Mouse (Mus musculus) liver, embryonic 16.5 days (tissue): ENCODE measurements around the gene Ttpal. TPM values are rescaled to one million over a fixed set of nuclear protein-coding genes. Genes with fewer than 3 reads are reported as not detected.
A peak's percentile ranks its signal among the peaks of the same experiment; 100 is the strongest.

Experiments
- ATAC-seq: fragments of 200-750 bp; cut with Nextera tagmentation; 2 replicates; pipeline ENCODE4 v1.8.0; 2017; ENCODE audit warnings: low read depth, mild to moderate bottlenecking, moderate number of reproducible peaks, moderate library complexity
- H3K27ac ChIP-seq: fragments of 300-500 bp; sonication (generic); 2 replicates; pipeline ENCODE4 v1.5.1; 2014; ENCODE audit warnings: mild to moderate bottlenecking, low read length
- H3K27me3 ChIP-seq: fragments of 300-500 bp; sonication (generic); 2 replicates; pipeline ENCODE4 v1.6.1; 2014; ENCODE audit warnings: low read depth, low read length, mixed read lengths; ENCODE audit not compliant: control insufficient read depth, insufficient read depth
- H3K36me3 ChIP-seq: fragments of 300-500 bp; sonication (generic); 2 replicates; pipeline ENCODE4 v1.6.1; 2014; ENCODE audit warnings: mild to moderate bottlenecking; ENCODE audit not compliant: control insufficient read depth, insufficient read depth
- H3K4me1 ChIP-seq: fragments of 300-500 bp; sonication (generic); 2 replicates; pipeline ENCODE4 v1.6.1; 2014; ENCODE audit warnings: low read depth, low read length, mixed read lengths; ENCODE audit not compliant: control insufficient read depth
- H3K4me2 ChIP-seq: fragments of 300-500 bp; sonication (generic); 2 replicates; pipeline ENCODE4 v1.6.1; 2014; ENCODE audit warnings: low read depth, low read length, mixed read lengths
- H3K4me3 ChIP-seq: fragments of 300-500 bp; sonication (generic); 2 replicates; pipeline ENCODE4 v1.5.1; 2014; ENCODE audit warnings: low read depth, mild to moderate bottlenecking, low read length
- H3K9ac ChIP-seq: fragments of 300-500 bp; sonication (generic); 2 replicates; pipeline ENCODE4 v1.6.1; 2014; ENCODE audit warnings: low read depth, low read length
- H3K9me3 ChIP-seq: fragments of 300-500 bp; sonication (generic); replicated peaks from 2 replicates; pipeline ENCODE4 v1.6.1; 2016; ENCODE audit warnings: low read length; ENCODE audit not compliant: control insufficient read depth
- WGBS: fragments of 180-500 bp; shearing (Covaris S2); extraction: QIAGEN DNeasy Blood & Tissue Kit; methylation state at CpG from one replicate; pipeline ENCODE4 v1.1.7; 2014; ENCODE audit not compliant: insufficient replicate concordance; 5-methylcytosine and 5-hydroxymethylcytosine counted together
- polyA plus RNA-seq: library from polyadenylated mRNA; unstranded; fragments of >200 nt; fragmentation: Nextera tagmentation; extraction: Ambion mirVana; gene quantifications from 2 replicates; pipeline ENCODE4 v1.2.1, GENCODE M21; 2015

Ttpal gene
- polyA plus RNA-seq, 1 experiment from 2014 or later, result 10.6 TPM

GRCm38 (mm10) chr2:163659431-163659830 is 57.3 kb downstream of the Ttpal start:
- 74% methylated on average over 12 of the region's 12 CpGs for WGBS
- H3K4me2 ChIP-seq, result peak overlapping the region; percentile 90
- no peaks in the 10 kb centered on the region for H3K9me3 ChIP-seq
- H3K27me3 ChIP-seq, result no peaks in the 10 kb centered on the region
- peaks cover 31% of the 10 kb centered on the region for H3K4me1 ChIP-seq
- H3K4me3 ChIP-seq, result peak overlapping the region; percentile 94
- ATAC-seq, result no peak
- no peaks in the 10 kb centered on the region for H3K36me3 ChIP-seq
- H3K27ac ChIP-seq, result peak overlapping the region; percentile 88; the same call in 1 of the 2 replicates
- peak overlapping the region; percentile 96 for H3K9ac ChIP-seq

- Histone ChIP-seq H3K9me3 (no peaks in the 10 kb centered on the region), H3K36me3 (no peaks in the 10 kb centered on the region), H3K27me3 (no peaks in the 10 kb centered on the region), H3K4me3 (no peak overlapping the region), H3K9ac (peak overlapping the region; percentile 26), H3K4me2 (peak overlapping the region; percentile 14; the same call in 1 of the 2 replicates), H3K27ac (peak overlapping the region; percentile 38; the same call in 1 of the 2 replicates), H3K4me1 (peaks cover 31% of the 10 kb centered on the region)
- WGBS, result 43% methylated on average over 5 of the region's 5 CpGs
- ATAC-seq, result no peak
These were observed 58.1 kb downstream of the Ttpal start for GRCm38 (mm10) chr2:163660103-163660701.

GRCm38 (mm10) chr2:163661371-163661850 is 59.3 kb downstream of the Ttpal start:
- no peak for ATAC-seq
- H3K27me3 ChIP-seq, result no peaks in the 10 kb centered on the region
- WGBS, result 65% methylated on average over 6 of the region's 6 CpGs
- no peak overlapping the region for H3K4me2 ChIP-seq
- H3K4me3 ChIP-seq, result no peak overlapping the region
- H3K4me1 ChIP-seq, result peaks cover 31% of the 10 kb centered on the region
- 0 out of 2 replicates have a peak overlapping the region, but pooled peaks have one; percentile 19 for H3K27ac ChIP-seq
- H3K36me3 ChIP-seq, result no peaks in the 10 kb centered on the region
- no peaks in the 10 kb centered on the region for H3K9me3 ChIP-seq
- H3K9ac ChIP-seq, result no peak overlapping the region

GRCm38 (mm10) chr2:163662076-163662475 is 60.0 kb downstream of the Ttpal start:
- ATAC-seq, result no peak
- H3K4me2 ChIP-seq, result no peak overlapping the region
- no peak overlapping the region for H3K4me3 ChIP-seq
- H3K27ac ChIP-seq, result 0 out of 2 replicates have a peak overlapping the region, but pooled peaks have one; percentile 39
- H3K9me3 ChIP-seq, result no peaks in the 10 kb centered on the region
- peaks cover 31% of the 10 kb centered on the region for H3K4me1 ChIP-seq
- H3K27me3 ChIP-seq, result no peaks in the 10 kb centered on the region
- 84% methylated on average over 5 of the region's 5 CpGs for WGBS
- no peak overlapping the region for H3K9ac ChIP-seq
- H3K36me3 ChIP-seq, result no peaks in the 10 kb centered on the region

GRCm38 (mm10) chr2:163662698-163663221 is 60.6 kb downstream of the Ttpal start:
- no peak overlapping the region for H3K4me2 ChIP-seq
- no peaks in the 10 kb centered on the region for H3K36me3 ChIP-seq
- H3K4me3 ChIP-seq, result no peak overlapping the region
- peaks cover 31% of the 10 kb centered on the region for H3K4me1 ChIP-seq
- H3K27ac ChIP-seq, result no peak overlapping the region
- no peaks in the 10 kb centered on the region for H3K27me3 ChIP-seq
- H3K9me3 ChIP-seq, result no peaks in the 10 kb centered on the region
- WGBS, result 53% methylated on average over 2 of the region's 2 CpGs
- no peak for ATAC-seq
- no peak overlapping the region for H3K9ac ChIP-seq

GRCm38 (mm10) chr2:163663930-163664329 is 61.8 kb downstream of the Ttpal start:
- Histone ChIP-seq H3K36me3 (no peaks in the 10 kb centered on the region), H3K4me1 (peaks cover 27% of the 10 kb centered on the region), H3K4me3 (no peak overlapping the region), H3K4me2 (no peak overlapping the region), H3K9me3 (no peaks in the 10 kb centered on the region), H3K9ac (no peak overlapping the region), H3K27ac (no peak overlapping the region), H3K27me3 (no peaks in the 10 kb centered on the region)
- 68% methylated on average over 3 of the region's 3 CpGs for WGBS
- ATAC-seq, result no peak

GRCm38 (mm10) chr2:163667045-163667444 is 64.9 kb downstream of the Ttpal start:
- Histone ChIP-seq H3K4me3 (no peak overlapping the region), H3K9me3 (no peaks in the 10 kb centered on the region), H3K9ac (no peak overlapping the region), H3K27me3 (no peaks in the 10 kb centered on the region), H3K4me2 (no peak overlapping the region), H3K4me1 (peaks cover 2% of the 10 kb centered on the region), H3K36me3 (no peaks in the 10 kb centered on the region), H3K27ac (no peak overlapping the region)
- ATAC-seq, result no peak
- WGBS, result 82% methylated on average over 1 of the region's 1 CpGs

Other genes with a start within 250 kb of the Ttpal start
- gene Jph2, start 204.3 kb upstream of the Ttpal start, polyA plus RNA-seq, result 0.09 and 0.30 TPM in 2 replicates
- 37.5 and 39.0 TPM in 2 replicates for gene Oser1, start 177.6 kb upstream of the Ttpal start, polyA plus RNA-seq
- gene Gdap1l1, start 163.8 kb upstream of the Ttpal start, polyA plus RNA-seq, result 0.12 TPM in 1 of 2 replicates, not detected in the other
- gene Fitm2, start 129.7 kb upstream of the Ttpal start, polyA plus RNA-seq, result 3.8 and 3.9 TPM in 2 replicates
- gene R3hdml, start 110.0 kb upstream of the Ttpal start, polyA plus RNA-seq, result not detected in 2 replicates
- gene Hnf4a, start 95.5 kb upstream of the Ttpal start, polyA plus RNA-seq, result 18.8 and 21.1 TPM in 2 replicates
- gene Serinc3, start 42.8 kb downstream of the Ttpal start, polyA plus RNA-seq, result 138 and 149 TPM in 2 replicates
- gene Pkig, start 56.1 kb downstream of the Ttpal start, polyA plus RNA-seq, result 83.1 and 86.6 TPM in 2 replicates
- gene Ada, start 147.9 kb downstream of the Ttpal start, polyA plus RNA-seq, result 3.4 and 3.5 TPM in 2 replicates
- 0.05 TPM in 2 replicates for gene Ccn5, start 218.5 kb downstream of the Ttpal start, polyA plus RNA-seq